In genomic region chr14:99487981-99488380, GRCm38 (mm10) we compare ENCODE assay signal across 21 mouse cellular contexts.
DNase-seq lines count a peak whose midpoint lies in the region; ATAC-seq and TF ChIP-seq lines count a peak whose summit lies in the region.
"Had no signal": no experiment of that assay in that cellular context is flagged by ENCODE, and none has a peak within 500 bp of the region (broad histone marks: within the 10 kb centered on the region; RNA-seq: fewer than 3 reads in every experiment).

No protein-coding gene starts in this region.

- no peak for TF ChIP-seq POLR2A in kidney, adult 2 months (IDR thresholded peaks at IDR 0.05; ENCODE audit: low read depth, low read length)

- no peak overlapping the region for H3K4me3 ChIP-seq in kidney, adult 2 months (ENCODE audit: insufficient read depth, low read depth, low read length)
- H3K4me3 ChIP-seq in kidney, embryonic 16.5 days (ENCODE audit: low read length), result no peak overlapping the region
- no peak overlapping the region for H3K4me3 ChIP-seq in intestine, embryonic 15.5 days (replicated peaks)
- no peak overlapping the region for H3K4me3 ChIP-seq in intestine, embryonic 16.5 days (ENCODE audit: low read length)
- H3K4me3 ChIP-seq: embryonic facial prominence, embryonic 12.5 days; forebrain, embryonic 12.5 days; heart, embryonic 12.5 days; hindbrain, embryonic 10.5 days had no signal

- no peak overlapping the region for H3K27ac ChIP-seq in kidney, adult 2 months (ENCODE audit: insufficient read depth, low read depth, low read length)
- no peak overlapping the region for H3K27ac ChIP-seq in kidney, embryonic 16.5 days (ENCODE audit: low read length)
- H3K27ac ChIP-seq in intestine, embryonic 15.5 days, result no peak overlapping the region
- H3K27ac ChIP-seq in intestine, embryonic 16.5 days (ENCODE audit: low read length), result no peak overlapping the region
- H3K27ac ChIP-seq: embryonic facial prominence, embryonic 12.5 days; forebrain, embryonic 12.5 days; hindbrain, embryonic 10.5 days; hindbrain, embryonic 14.5 days had no signal

- WGBS in kidney, adult 2 months, result 31% methylated on average over 6 of the region's 6 CpGs
- 27% methylated on average over 6 of the region's 6 CpGs for WGBS in kidney, embryonic 16.5 days
- 54% methylated on average over 6 of the region's 6 CpGs for WGBS in intestine, embryonic 15.5 days
- 56% methylated on average over 6 of the region's 6 CpGs for WGBS in intestine, embryonic 16.5 days

- H3K9ac ChIP-seq in kidney, embryonic 16.5 days (replicated peaks; ENCODE audit: low read length), result no peak overlapping the region
- H3K9ac ChIP-seq in intestine, embryonic 15.5 days, result no peak overlapping the region
- no peak overlapping the region for H3K9ac ChIP-seq in intestine, embryonic 16.5 days (ENCODE audit: low read depth, low read length)
- H3K9ac ChIP-seq: embryonic facial prominence, embryonic 12.5 days; forebrain, embryonic 12.5 days; heart, embryonic 12.5 days; hindbrain, embryonic 14.5 days had no signal

- no peaks in the 10 kb centered on the region for H3K9me3 ChIP-seq in kidney, embryonic 16.5 days (ENCODE audit: low read length)
- H3K9me3 ChIP-seq in intestine, embryonic 15.5 days, result no peaks in the 10 kb centered on the region
- H3K9me3 ChIP-seq in intestine, embryonic 16.5 days (ENCODE audit: control insufficient read depth, low read length), result no peaks in the 10 kb centered on the region
- H3K9me3 ChIP-seq: embryonic facial prominence, embryonic 12.5 days; forebrain, embryonic 12.5 days; heart, embryonic 12.5 days; hindbrain, embryonic 10.5 days had no signal

- H3K4me1 ChIP-seq in kidney, adult 2 months (ENCODE audit: control insufficient read depth, insufficient read depth, low read length), result no peaks in the 10 kb centered on the region
- no peaks in the 10 kb centered on the region for H3K4me1 ChIP-seq in kidney, embryonic 16.5 days (ENCODE audit: insufficient read depth, low read length)
- no peaks in the 10 kb centered on the region for H3K4me1 ChIP-seq in intestine, embryonic 15.5 days (replicated peaks)
- no peaks in the 10 kb centered on the region for H3K4me1 ChIP-seq in intestine, embryonic 16.5 days (ENCODE audit: control insufficient read depth, insufficient read depth, low read length)
- H3K4me1 ChIP-seq: embryonic facial prominence, embryonic 12.5 days; forebrain, embryonic 12.5 days; heart, embryonic 12.5 days; hindbrain, embryonic 10.5 days had no signal

- no peak for TF ChIP-seq CTCF in kidney, adult 2 months (conservative IDR thresholded peaks at IDR 0.05; ENCODE audit: insufficient read depth, insufficient read length, low read depth, low read length)

- DNase-seq in kidney, adult 2 months, result peak; percentile 52
- peak; percentile 24 to 32 for DNase-seq in kidney, postnatal 36 days
- no peak for DNase-seq in heart, adult 18-20 months
- DNase-seq in lung, postnatal 25 days (ENCODE audit: low spot score), result no peak
- DNase-seq in adrenal gland, postnatal 4 days (ENCODE audit: low spot score in 2 of 2), result no peak
- DNase-seq: adrenal gland, adult 2 months; adrenal gland, postnatal 25 days; cerebellum, adult 2 months; cerebellum, postnatal 10 days; embryo, embryonic 11 days; gastrocnemius, postnatal 36 days; heart, adult 11 months had no signal

- no peak overlapping the region for H3K4me2 ChIP-seq in kidney, embryonic 16.5 days (replicated peaks; ENCODE audit: low read depth, low read length)
- no peak overlapping the region for H3K4me2 ChIP-seq in intestine, embryonic 15.5 days (replicated peaks)
- H3K4me2 ChIP-seq in intestine, embryonic 16.5 days (ENCODE audit: low read depth, low read length), result no peak overlapping the region
- H3K4me2 ChIP-seq: embryonic facial prominence, embryonic 12.5 days; forebrain, embryonic 12.5 days; heart, embryonic 12.5 days; hindbrain, embryonic 14.5 days had no signal

- no peaks in the 10 kb centered on the region for H3K27me3 ChIP-seq in kidney, adult 2 months (replicated peaks; ENCODE audit: control insufficient read depth, insufficient read depth, low read length)
- H3K27me3 ChIP-seq in kidney, embryonic 16.5 days (ENCODE audit: insufficient read depth, low read length), result no peaks in the 10 kb centered on the region
- no peaks in the 10 kb centered on the region for H3K27me3 ChIP-seq in intestine, embryonic 15.5 days (replicated peaks)
- H3K27me3 ChIP-seq in intestine, embryonic 16.5 days (replicated peaks; ENCODE audit: control insufficient read depth, insufficient read depth, low read length), result no peaks in the 10 kb centered on the region
- H3K27me3 ChIP-seq: embryonic facial prominence, embryonic 12.5 days; forebrain, embryonic 12.5 days; heart, embryonic 12.5 days had no signal

- no peaks in the 10 kb centered on the region for H3K36me3 ChIP-seq in kidney, adult 2 months (ENCODE audit: control insufficient read depth, insufficient read depth, low read length)
- H3K36me3 ChIP-seq in kidney, embryonic 16.5 days (ENCODE audit: insufficient read depth, low read length), result no peaks in the 10 kb centered on the region
- no peaks in the 10 kb centered on the region for H3K36me3 ChIP-seq in intestine, embryonic 15.5 days
- H3K36me3 ChIP-seq in intestine, embryonic 16.5 days (ENCODE audit: control insufficient read depth, insufficient read depth, low read length), result no peaks in the 10 kb centered on the region
- H3K36me3 ChIP-seq: embryonic facial prominence, embryonic 12.5 days; forebrain, embryonic 12.5 days; heart, embryonic 12.5 days; hindbrain, embryonic 10.5 days had no signal

- ATAC-seq in kidney, embryonic 16.5 days (ENCODE audit: low FRiP score, low TSS enrichment), result no peak
- ATAC-seq in intestine, embryonic 15.5 days, result peak; percentile 53; the same call in 1 of the 2 replicates
- peak; percentile 33; the same call in 1 of the 2 replicates for ATAC-seq in intestine, embryonic 16.5 days
- ATAC-seq: forebrain, embryonic 16.5 days had no signal

Comparison
In these comparisons a context has a peak if more than half of its experiments do, and no peak if none do; other contexts are left out.
1. DNase-seq: peak in kidney, adult 2 months (single experiment) and kidney, postnatal 36 days (2 of 2); none in heart, adult 18-20 months (0 of 2), lung, postnatal 25 days (single experiment) and adrenal gland, postnatal 4 days (0 of 2).